Mouse (Mus musculus) kidney, postnatal 0 days (tissue): Measurements from ENCODE around the gene Cry2. TPM values are rescaled to one million over a fixed set of nuclear protein-coding genes. Genes with fewer than 3 reads are reported as not detected.

Experiments used
- ATAC-seq: fragments of 200-750 bp; cut with Nextera tagmentation; replicated peaks from 2 replicates; pipeline ENCODE4 v1.8.0; 2017; ENCODE audit warnings: low read depth, moderate number of reproducible peaks, moderate TSS enrichment, moderate library complexity; ENCODE audit not compliant: low FRiP score
- DNase-seq: peaks from one replicate; pipeline ENCODE4 v3.0.0-alpha.2; 2016; ENCODE audit warnings: low spot score
- H3K27ac ChIP-seq: fragments of 300-500 bp; sonication (generic); 2 replicates; pipeline ENCODE4 v1.5.1; 2014; ENCODE audit warnings: mild to moderate bottlenecking
- H3K27me3 ChIP-seq: fragments of 300-500 bp; sonication (generic); 2 replicates; pipeline ENCODE4 v1.6.1; 2014; ENCODE audit warnings: low read length, mixed read lengths; ENCODE audit not compliant: insufficient read depth
- H3K36me3 ChIP-seq: fragments of 300-500 bp; sonication (generic); 2 replicates; pipeline ENCODE4 v1.6.1; 2014; ENCODE audit warnings: low read length, mixed read lengths; ENCODE audit not compliant: insufficient read depth
- H3K4me1 ChIP-seq: fragments of 300-500 bp; sonication (generic); replicated peaks from 2 replicates; pipeline ENCODE4 v1.6.1; 2014; ENCODE audit warnings: antibody characterized with exemption, low read length, mixed read lengths; ENCODE audit not compliant: insufficient read depth
- H3K4me2 ChIP-seq: fragments of 300-500 bp; sonication (generic); 2 replicates; pipeline ENCODE4 v1.6.1; 2014; ENCODE audit warnings: mild to moderate bottlenecking, low read length, moderate library complexity, mixed read lengths
- H3K4me3 ChIP-seq: fragments of 300-500 bp; sonication (generic); replicated peaks from 2 replicates; pipeline ENCODE4 v1.5.1; 2014; ENCODE audit warnings: low read depth, low read length
- H3K9ac ChIP-seq: fragments of 300-500 bp; sonication (generic); 2 replicates; pipeline ENCODE4 v1.6.1; 2014; ENCODE audit warnings: low read depth, low read length
- H3K9me3 ChIP-seq: fragments of 300-500 bp; sonication (generic); replicated peaks from 2 replicates; pipeline ENCODE4 v1.6.1; 2016; ENCODE audit warnings: low read length, inconsistent platforms, mixed read lengths
- CTCF ChIP-seq: IDR thresholded peaks from 2 replicates; pipeline ENCODE4 v1.5.1; 2016; ENCODE audit warnings: antibody characterized with exemption, low read depth, mild to moderate bottlenecking, moderate library complexity
- WGBS: fragments of 180-500 bp; shearing (Covaris S2); extraction: QIAGEN DNeasy Blood & Tissue Kit; methylation state at CpG from one replicate; pipeline ENCODE4 v1.1.7; 2014; 5-methylcytosine and 5-hydroxymethylcytosine counted together
- polyA plus RNA-seq: library from polyadenylated mRNA; unstranded; fragments of >200 nt; fragmentation: Nextera tagmentation; extraction: Ambion mirVana; gene quantifications from 2 replicates; pipeline ENCODE4 v1.2.1, GENCODE M21; 2015

Cry2 gene
- polyA plus RNA-seq, 1 experiment from 2014 or later, result 10.1 TPM

DNA sequence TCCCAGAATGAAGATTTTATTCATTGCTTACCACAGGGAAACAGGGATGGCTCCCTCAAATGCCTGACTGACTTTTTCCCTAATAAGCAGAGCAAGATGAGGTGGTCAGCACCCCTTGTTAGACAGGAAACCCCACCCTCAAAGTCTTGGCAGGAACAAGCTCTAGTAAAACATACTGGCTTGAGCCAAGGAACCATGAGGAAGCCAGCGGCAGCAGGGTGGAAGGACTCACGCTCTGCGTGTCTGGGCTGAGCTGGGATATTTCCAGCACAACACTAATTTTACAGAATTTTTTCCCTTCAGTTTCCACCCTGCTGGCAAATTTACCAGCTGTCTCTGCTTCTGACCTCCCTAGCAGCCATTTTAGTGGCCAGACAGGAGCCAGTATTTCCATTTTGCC, 7.4 kb downstream of the Cry2 start:
- no peak overlapping the region for H3K4me2 ChIP-seq
- 56% methylated on average over 3 of the region's 3 CpGs for WGBS
- H3K4me1 ChIP-seq, result peaks cover 35% of the 10 kb centered on the region
- H3K27me3 ChIP-seq, result no peaks in the 10 kb centered on the region
- H3K4me3 ChIP-seq, result no peak overlapping the region
- DNase-seq (peak; percentile 49), ATAC-seq (no peak)
- H3K36me3 ChIP-seq, result peaks cover 14% of the 10 kb centered on the region
- H3K27ac ChIP-seq, result 0 out of 2 replicates have a peak overlapping the region, but pooled peaks have one; percentile 26
- TF ChIP-seq CTCF, result no peak
- no peaks in the 10 kb centered on the region for H3K9me3 ChIP-seq
- no peak overlapping the region for H3K9ac ChIP-seq

DNA sequence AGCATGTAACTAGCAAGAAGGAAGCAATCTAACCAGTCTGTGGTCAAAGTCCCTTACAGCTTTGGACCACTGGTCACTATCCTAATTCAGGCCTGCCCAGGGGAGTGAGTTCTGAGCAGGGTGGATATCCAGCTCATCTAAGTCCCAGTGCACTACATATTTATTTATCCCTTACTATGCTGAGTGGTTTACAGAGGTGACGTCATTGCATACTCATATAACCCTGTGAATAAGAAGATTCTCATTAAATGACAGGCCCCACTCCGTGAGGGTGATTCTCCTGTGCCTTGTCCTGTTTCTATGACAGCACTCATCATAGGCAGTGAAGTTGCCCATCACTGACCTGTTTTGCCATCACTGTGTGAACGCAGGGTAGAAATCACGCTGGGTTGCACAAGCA, 8.5 kb downstream of the Cry2 start:
- no peak for TF ChIP-seq CTCF
- ATAC-seq (no peak), DNase-seq (no peak)
- no peaks in the 10 kb centered on the region for H3K27me3 ChIP-seq
- 83% methylated on average over 4 of the region's 4 CpGs for WGBS
- no peaks in the 10 kb centered on the region for H3K9me3 ChIP-seq
- peak overlapping the region; percentile 66; the same call in 1 of the 2 replicates for H3K27ac ChIP-seq
- no peak overlapping the region for H3K4me2 ChIP-seq
- H3K4me3 ChIP-seq, result no peak overlapping the region
- H3K36me3 ChIP-seq, result peaks cover 24% of the 10 kb centered on the region
- no peak overlapping the region for H3K9ac ChIP-seq
- H3K4me1 ChIP-seq, result peaks cover 25% of the 10 kb centered on the region

DNA sequence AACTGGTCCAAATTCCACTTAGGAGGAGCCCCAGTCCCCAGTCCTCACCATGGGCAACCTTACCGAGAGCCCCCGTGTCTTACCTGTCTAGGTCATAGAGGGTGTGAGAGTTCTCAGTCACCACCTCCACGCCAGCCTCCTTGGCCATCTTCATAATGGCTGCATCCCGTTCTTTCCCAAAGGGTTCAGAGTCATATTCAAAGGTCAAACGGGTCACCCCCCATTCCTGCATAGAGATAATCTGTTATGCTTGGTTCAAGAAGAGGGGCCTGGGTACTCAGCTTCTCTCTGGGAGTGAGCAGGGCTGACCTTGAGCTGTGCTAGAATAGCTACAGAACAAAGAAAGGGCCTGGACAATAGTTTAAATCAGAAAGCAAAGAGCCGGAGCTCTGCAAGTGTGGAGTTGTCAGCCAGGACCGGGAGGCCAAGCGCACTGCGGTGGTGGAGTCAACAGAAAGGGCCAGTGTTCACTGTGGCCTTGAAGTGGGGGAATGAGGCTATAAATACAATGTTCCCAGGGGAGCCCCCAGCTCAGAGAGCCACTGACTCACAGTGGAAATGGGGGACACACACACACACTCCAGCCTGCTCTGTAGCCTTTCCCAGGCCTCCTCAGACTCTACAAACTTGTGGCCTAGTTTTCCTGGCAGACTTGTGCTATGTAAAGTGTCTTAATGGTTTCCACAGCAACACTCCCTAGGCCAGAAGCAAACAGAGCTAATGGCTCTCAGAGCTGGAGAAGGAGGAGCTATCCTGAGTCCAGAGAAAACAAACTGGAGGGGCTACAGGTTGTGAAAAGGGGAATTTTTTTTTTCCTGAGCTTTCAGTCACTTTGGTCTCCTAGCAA, 9.2 kb downstream of the Cry2 start:
- Histone ChIP-seq H3K27me3 (no peaks in the 10 kb centered on the region), H3K4me3 (no peak overlapping the region), H3K27ac (peak overlapping the region; percentile 66), H3K9me3 (no peaks in the 10 kb centered on the region), H3K9ac (no peak overlapping the region), H3K36me3 (peaks cover 31% of the 10 kb centered on the region), H3K4me2 (no peak overlapping the region), H3K4me1 (peaks cover 25% of the 10 kb centered on the region; the same call in 1 of the 2 replicates)
- ATAC-seq (no peak; the same call in 1 of the 2 replicates), DNase-seq (peak; percentile 85)
- TF ChIP-seq CTCF, result no peak
- 76% methylated on average over 9 of the region's 9 CpGs for WGBS

DNA sequence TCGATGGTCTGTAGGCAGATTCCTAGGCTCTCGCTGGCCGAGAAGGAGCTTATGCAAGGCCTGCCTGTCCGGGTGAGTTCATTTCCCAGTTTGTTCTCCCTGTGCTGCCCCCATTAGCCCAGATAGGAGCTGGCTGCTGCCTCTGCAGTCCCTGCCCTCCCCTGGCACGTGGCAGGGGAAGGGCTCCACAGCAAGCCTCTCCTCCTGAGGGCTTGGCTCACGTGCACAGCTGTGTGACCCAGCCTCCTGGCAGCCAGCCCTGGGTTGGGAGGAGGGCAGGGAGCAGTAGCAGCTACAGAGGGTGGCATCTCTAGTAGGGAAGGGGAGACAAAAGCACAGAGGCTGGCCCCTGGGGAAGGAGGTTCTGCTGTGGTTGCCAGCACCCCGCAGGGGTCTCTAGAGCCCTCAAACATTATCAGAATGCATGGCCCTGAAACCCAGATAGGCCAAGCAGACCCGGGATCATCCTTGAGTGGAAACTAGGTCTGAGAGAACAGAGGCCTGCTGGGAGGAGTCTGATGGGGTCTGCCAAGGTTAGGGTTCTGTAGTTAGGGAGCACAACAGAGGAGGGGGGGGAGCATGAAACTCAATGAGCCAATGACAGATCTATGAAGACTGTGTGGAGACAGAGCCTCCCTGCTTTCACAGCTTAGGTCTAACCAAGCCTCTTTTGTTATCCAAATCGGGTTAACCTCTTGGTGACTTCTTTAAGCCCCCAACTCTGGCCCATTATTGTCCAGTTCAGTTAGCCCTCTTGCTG, 10.0 kb downstream of the Cry2 start:
- H3K9me3 ChIP-seq, result no peaks in the 10 kb centered on the region
- H3K36me3 ChIP-seq, result peaks cover 35% of the 10 kb centered on the region
- H3K4me2 ChIP-seq, result no peak overlapping the region
- DNase-seq (no peak), ATAC-seq (peak; percentile 30; the same call in 1 of the 2 replicates)
- H3K4me3 ChIP-seq, result no peak overlapping the region
- TF ChIP-seq CTCF, result no peak
- H3K27me3 ChIP-seq, result no peaks in the 10 kb centered on the region
- peaks cover 25% of the 10 kb centered on the region; the same call in 1 of the 2 replicates for H3K4me1 ChIP-seq
- WGBS, result 76% methylated on average over 9 of the region's 9 CpGs
- H3K27ac ChIP-seq, result 0 out of 2 replicates have a peak overlapping the region, but pooled peaks have one; percentile 66
- no peak overlapping the region for H3K9ac ChIP-seq

DNA sequence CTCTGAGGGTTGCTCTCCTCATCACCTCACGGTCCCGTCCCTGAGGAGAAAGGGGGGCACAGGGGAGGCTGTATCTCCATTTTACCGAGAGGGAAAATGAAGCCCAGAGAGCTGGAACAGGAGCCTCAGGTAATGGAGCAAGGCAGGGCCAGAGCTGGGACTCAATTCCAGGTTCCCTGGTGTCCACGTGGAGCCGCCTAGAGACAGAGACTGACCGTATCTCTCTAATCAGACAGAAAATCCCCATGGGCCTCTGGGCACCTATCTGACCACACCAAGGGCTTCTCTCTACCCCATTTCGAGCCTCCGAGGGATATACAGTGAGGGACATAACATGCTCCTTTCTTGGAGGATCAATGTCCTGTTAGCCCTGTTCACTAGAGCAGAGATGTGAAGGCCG, 10.7 kb downstream of the Cry2 start:
- no peak overlapping the region for H3K9ac ChIP-seq
- ATAC-seq (no peak), DNase-seq (no peak)
- no peaks in the 10 kb centered on the region for H3K27me3 ChIP-seq
- H3K4me2 ChIP-seq, result no peak overlapping the region
- no peak for TF ChIP-seq CTCF
- H3K27ac ChIP-seq, result 0 out of 2 replicates have a peak overlapping the region, but pooled peaks have one; percentile 6
- no peaks in the 10 kb centered on the region for H3K9me3 ChIP-seq
- peaks cover 25% of the 10 kb centered on the region; the same call in 1 of the 2 replicates for H3K4me1 ChIP-seq
- WGBS, result 90% methylated on average over 9 of the region's 9 CpGs
- peaks cover 36% of the 10 kb centered on the region for H3K36me3 ChIP-seq
- H3K4me3 ChIP-seq, result no peak overlapping the region

DNA sequence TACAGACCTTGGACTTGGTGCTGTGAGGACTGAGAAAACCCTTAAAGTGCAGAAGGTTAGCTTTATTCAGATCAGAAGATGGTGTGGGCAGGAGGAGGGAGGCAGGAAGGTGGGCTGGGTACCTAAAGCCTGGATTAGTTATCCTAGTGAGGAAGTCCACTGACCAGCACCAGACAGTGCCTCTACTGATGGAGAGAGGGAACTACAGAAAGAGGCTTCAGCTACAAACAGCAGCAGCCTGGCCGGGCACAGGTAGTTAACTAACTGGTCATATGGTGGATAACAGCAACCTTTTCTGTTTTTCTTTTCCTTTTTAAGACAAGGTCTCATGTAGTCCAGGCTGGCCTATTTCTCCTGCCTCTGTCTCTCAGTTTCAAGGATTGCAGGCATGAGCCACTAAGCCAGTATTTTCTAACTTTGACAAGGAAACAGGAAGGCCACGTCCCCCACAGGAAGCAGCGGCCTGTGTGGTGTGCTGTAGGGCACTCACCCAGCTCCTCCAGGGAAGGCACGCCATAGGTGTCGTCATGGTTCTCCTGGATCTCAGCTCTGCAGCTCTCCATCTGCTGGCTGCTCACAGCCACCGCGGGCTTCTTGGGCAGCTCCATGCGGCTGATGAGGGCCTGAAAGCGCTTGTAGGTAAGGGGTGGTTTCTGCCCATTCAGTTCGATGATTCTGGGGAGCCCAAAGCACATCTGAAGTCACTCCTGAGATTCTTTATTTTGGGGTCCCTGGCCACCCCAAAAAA, 11.3 kb downstream of the Cry2 start:
- peak; percentile 43 for TF ChIP-seq CTCF
- Histone ChIP-seq H3K4me2 (no peak overlapping the region), H3K9ac (no peak overlapping the region), H3K9me3 (no peaks in the 10 kb centered on the region), H3K27me3 (no peaks in the 10 kb centered on the region), H3K27ac (0 out of 2 replicates have a peak overlapping the region, but pooled peaks have one; percentile 6), H3K36me3 (peaks cover 42% of the 10 kb centered on the region), H3K4me3 (no peak overlapping the region), H3K4me1 (0 out of 2 replicates have a peak, but pooled peaks cover 21% of the 10 kb centered on the region)
- WGBS, result 61% methylated on average over 10 of the region's 10 CpGs
- ATAC-seq (no peak; the same call in 1 of the 2 replicates), DNase-seq (peak; percentile 53)
